Mouse (Mus musculus): Measurements from ENCODE around the gene Sfr1.

The Sfr1 gene

DNA sequence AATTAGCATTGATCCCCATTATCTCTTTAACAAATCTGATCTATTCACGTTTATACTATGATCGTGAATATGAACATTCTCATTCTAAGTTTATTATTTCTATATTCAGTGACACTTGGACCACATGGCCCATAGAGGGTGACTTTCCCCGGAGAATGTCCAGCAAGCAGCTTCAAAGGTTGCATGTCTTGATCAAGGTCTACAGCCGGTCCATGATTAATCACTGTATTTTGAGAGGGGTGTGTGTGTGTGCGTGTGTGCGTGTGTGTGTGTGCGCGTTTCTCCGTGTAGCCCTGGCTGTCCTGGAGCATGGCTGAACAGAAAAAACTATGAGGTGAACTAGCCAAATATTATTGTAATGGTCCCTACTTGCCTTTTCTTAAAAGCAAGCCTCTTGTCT is 21.0 kb downstream of the Sfr1 start:
- no peak for DNase-seq (ENCODE audit: low spot score)

DNA sequence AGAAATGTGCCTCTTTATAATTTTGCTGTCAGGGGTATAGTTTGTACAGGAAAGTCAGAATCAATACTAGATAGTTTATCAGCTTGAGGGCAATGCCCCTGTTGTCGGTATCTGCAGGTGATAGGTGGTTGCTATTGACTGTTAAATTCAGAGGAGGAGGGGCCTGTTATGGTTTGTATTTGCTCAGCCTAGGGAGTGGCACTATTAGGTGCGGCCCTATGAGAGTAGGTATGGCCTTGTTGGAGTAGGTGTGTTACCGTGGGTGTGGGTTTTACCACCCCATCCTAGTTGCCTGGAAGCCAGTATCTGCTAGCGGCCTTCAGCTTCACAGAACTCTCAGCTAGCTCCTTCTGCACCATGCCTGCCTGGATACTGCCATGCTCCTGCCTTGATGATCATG is 22.4 kb downstream of the Sfr1 start:
- no peak for DNase-seq (ENCODE audit: low spot score)

DNA sequence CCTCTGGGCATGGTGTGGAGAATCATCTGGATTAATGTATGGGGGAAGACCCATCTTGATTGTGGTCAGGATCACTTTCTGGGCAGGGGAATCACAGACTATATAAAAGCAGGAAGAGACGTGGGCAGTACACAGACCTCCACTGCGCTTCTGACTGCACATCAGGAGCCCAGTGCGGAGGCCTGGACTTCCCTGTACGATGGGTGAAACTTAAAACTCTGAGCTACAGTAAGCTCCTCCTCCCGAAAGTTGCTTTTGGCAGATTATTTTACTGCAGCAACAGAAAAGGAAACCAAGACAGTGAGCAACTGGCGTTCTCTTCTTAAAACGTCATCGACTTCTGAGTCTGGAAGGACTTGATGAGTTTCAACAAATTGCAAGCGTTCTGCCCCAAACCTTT is 23.4 kb downstream of the Sfr1 start:
- no peak for DNase-seq (ENCODE audit: low spot score)

DNA sequence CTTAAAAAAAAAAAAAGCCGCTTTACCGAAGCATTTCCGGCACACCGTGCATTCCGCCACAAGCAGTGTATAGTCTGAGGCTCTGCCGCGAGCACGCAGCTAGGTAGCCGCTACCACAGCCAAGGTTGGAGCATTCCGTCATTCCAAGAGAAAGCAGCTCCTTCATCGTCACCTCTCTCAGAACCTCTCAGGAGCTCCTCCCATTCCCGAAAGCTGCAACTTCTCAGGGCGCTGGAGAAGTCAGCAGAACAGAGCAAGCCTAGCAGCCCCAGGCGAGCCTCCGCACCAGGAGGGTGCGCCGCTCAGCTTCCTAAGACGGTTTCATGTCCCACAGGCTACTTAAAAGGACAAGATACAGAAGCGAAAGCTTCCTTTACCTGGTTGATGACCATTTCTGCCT is 24.1 kb downstream of the Sfr1 start:
- DNase-seq (ENCODE audit: low spot score) = no peak

DNA sequence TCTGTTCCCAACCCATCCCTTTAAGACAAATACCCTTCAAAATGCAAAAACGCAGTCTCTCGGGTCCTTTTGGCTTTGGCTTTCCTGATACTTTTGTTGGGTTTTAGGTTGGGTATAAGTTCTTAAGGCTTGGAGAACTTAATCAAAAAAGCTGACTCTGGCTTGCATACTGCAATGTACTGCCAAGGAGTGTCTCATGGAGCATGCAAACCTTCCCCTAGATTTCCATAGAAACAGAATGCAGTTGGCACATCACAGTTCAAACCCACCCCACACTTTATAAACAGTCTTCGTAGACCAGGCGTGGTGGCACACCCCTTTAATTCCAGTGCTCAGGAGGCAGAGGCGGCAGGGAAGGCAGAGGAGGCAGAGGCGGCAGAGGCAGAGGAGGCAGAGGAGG is 46.4 kb downstream of the Sfr1 start:
- no peak for DNase-seq (ENCODE audit: low spot score)

DNA sequence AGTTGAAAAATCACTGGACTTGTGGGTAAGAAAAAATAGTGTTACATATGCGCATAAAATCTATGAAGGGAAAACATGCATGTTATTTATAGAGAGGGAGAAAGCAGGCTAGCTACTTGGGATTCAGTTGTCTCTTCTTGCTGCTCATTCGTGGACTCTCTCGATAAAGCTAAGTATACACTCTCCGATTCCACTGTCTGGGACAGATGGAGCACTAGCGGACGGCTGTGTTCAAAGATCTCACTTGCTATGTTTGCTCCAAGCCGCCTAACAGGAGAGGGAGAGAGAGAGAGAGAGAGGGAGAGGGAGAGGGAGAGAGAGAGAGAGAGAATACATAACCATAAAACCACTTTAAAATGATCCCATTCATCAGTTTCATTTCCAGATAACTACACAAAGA is 48.7 kb downstream of the Sfr1 start:
- DNase-seq (ENCODE audit: low spot score) = no peak

DNA sequence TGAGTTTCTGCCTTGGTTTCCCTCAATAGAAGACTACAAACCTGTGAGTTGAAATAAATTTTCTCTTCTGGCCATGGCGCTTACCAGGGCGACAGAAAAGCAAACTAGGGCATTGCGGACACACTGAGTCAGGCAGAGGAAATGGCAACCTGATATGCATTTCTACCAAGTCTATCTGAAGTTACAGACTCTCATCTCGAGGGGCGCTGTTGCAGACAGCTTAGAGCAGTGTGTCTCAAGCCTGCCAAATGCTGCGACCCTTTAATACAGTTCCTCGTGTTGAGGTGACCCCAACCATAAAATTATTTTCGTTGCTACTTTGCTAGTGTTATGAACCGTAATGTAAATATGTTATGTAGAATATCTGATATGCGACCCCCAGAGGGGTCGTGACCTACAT is 49.5 kb downstream of the Sfr1 start:
- DNase-seq (ENCODE audit: low spot score) = no peak

DNA sequence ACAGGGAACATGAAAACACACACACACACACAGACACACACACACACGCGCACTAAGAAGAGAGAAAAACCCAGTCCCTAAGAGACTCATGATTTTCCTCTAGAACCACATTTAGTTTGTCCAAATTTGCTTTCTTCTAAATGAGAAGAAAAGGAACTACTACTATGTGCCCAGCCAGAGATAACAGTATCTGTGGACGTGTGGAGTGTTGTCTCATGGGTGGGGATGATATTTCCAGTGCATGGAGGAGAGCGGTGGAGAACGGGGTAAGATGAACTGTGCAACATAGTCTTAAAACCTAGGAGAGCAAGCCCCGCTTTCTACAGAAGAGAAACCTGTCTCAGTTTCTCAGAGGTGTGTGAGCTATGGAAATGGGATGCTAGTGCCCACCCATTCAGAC is 52.4 kb downstream of the Sfr1 start:
- DNase-seq (ENCODE audit: low spot score) = no peak
